Comparison of ENCODE assay signal across 8 mouse cellular contexts in the genomic region with DNA sequence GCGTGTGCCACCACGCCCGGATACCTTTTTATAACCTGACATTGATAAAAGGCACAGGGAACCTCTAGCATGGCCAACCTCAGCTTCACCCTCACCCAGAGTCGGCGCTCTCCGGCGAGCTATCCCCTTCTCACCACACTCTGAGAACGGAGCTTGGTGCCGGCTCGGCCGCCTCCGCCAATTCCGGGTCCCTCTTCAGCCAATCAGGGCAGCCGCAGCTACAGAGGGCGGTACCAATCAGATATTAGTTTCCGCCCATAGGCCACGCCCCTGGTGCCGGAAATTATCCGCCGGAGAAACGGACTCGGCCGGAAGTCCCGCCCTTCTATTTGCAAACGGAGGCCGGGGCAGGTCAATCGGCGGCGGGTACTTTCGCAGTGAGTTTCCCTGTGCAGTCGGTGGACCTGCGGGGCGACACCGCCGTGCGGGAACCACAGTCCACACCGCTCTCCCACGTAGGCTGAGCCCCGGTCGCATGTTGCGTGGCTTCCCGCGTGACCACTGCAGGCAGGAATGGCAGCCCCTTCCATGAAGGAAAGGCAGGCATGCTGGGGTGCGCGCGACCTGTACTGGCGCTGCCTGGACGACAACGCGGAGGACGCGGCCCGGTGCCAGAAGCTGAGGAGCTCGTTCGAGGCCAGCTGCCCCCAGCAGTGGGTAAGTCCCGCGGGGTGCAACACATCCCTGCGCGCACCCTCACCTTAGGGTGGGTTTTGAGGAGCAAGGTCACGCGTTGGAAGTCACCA. TPM values are rescaled to one million over a fixed set of nuclear protein-coding genes. Genes with fewer than 3 reads are reported as not detected.
DNase-seq lines count a peak whose midpoint lies in the region; ATAC-seq lines count a peak whose summit lies in the region.

A gene (plus strand): TSS at position 342 of the 746 bp plus-strand sequence.

- no peaks in the 10 kb centered on the region for H3K27me3 ChIP-seq in heart, embryonic 13.5 days (replicated peaks)
- H3K27me3 ChIP-seq in liver, embryonic 12.5 days (replicated peaks), result no peaks in the 10 kb centered on the region
- no peaks in the 10 kb centered on the region for H3K27me3 ChIP-seq in stomach, embryonic 15.5 days (replicated peaks)

- DNase-seq in CD4-positive, CD25-positive, alpha-beta regulatory T cell, adult 2 months (ENCODE audit: low read depth, low spot score), result peak; percentile 98
- DNase-seq in fat pad, adult 2 months (ENCODE audit: extremely low read depth, low read depth, low spot score), result peak; percentile 72
- DNase-seq in kidney, postnatal 10 days, result peak; percentile 99
- DNase-seq in natural killer cell, adult 2 months (ENCODE audit: low spot score in 2 of 2), result peak; percentile 96 to 98

- 0 out of 2 replicates have a peak, but pooled peaks cover 4% of the 10 kb centered on the region for H3K4me1 ChIP-seq in brown adipose tissue, adult 24 weeks (ENCODE audit: control insufficient read depth, insufficient read depth, insufficient read length, low read length)
- peaks cover 19% of the 10 kb centered on the region for H3K4me1 ChIP-seq in heart, embryonic 13.5 days
- peaks cover 24% of the 10 kb centered on the region for H3K4me1 ChIP-seq in liver, embryonic 12.5 days
- peaks cover 9% of the 10 kb centered on the region for H3K4me1 ChIP-seq in stomach, embryonic 15.5 days

- peak within 1 kb of the TSS; percentile 95 for H3K4me3 ChIP-seq in brown adipose tissue, adult 24 weeks (ENCODE audit: insufficient read depth, low read depth, low read length)
- peak within 1 kb of the TSS; percentile 88 for H3K4me3 ChIP-seq in heart, embryonic 13.5 days
- peak within 1 kb of the TSS; percentile 85 for H3K4me3 ChIP-seq in liver, embryonic 12.5 days
- peak within 1 kb of the TSS; percentile 68 for H3K4me3 ChIP-seq in stomach, embryonic 15.5 days (replicated peaks)

- peak within 1 kb of the TSS; percentile 74 for H3K27ac ChIP-seq in brown adipose tissue, adult 24 weeks (replicated peaks; ENCODE audit: low read depth, low read length)
- H3K27ac ChIP-seq in heart, embryonic 13.5 days (replicated peaks), result peak within 1 kb of the TSS; percentile 70
- H3K27ac ChIP-seq in liver, embryonic 12.5 days, result peak within 1 kb of the TSS; percentile 84
- H3K27ac ChIP-seq in stomach, embryonic 15.5 days, result peak within 1 kb of the TSS; percentile 75

- H3K4me2 ChIP-seq in heart, embryonic 13.5 days, result peak within 1 kb of the TSS; percentile 91
- peak within 1 kb of the TSS; percentile 94 for H3K4me2 ChIP-seq in liver, embryonic 12.5 days
- peak within 1 kb of the TSS; percentile 84 for H3K4me2 ChIP-seq in stomach, embryonic 15.5 days

- ATAC-seq in heart, embryonic 13.5 days (ENCODE audit: extremely low read depth, insufficient number of reproducible peaks, low FRiP score, low TSS enrichment), result peak; percentile 98
- peak; percentile 98 for ATAC-seq in liver, embryonic 12.5 days
- ATAC-seq in stomach, embryonic 15.5 days (ENCODE audit: insufficient read depth, low FRiP score, low read depth), result peak; percentile 99

- under 1% methylated on average over 61 of the region's 61 CpGs for WGBS in heart, embryonic 13.5 days
- WGBS in liver, embryonic 12.5 days (ENCODE audit: insufficient replicate concordance), result under 1% methylated on average over 61 of the region's 61 CpGs
- WGBS in stomach, embryonic 15.5 days, result under 1% methylated on average over 61 of the region's 61 CpGs

- H3K36me3 ChIP-seq in heart, embryonic 13.5 days, result peaks cover 35% of the 10 kb centered on the region
- H3K36me3 ChIP-seq in liver, embryonic 12.5 days, result peaks cover 34% of the 10 kb centered on the region
- peaks cover 15% of the 10 kb centered on the region for H3K36me3 ChIP-seq in stomach, embryonic 15.5 days

- peak within 1 kb of the TSS; percentile 95 for H3K9ac ChIP-seq in heart, embryonic 13.5 days
- peak within 1 kb of the TSS; percentile 83 for H3K9ac ChIP-seq in liver, embryonic 12.5 days
- H3K9ac ChIP-seq in stomach, embryonic 15.5 days, result peak within 1 kb of the TSS; percentile 75

- no peaks in the 10 kb centered on the region for H3K9me3 ChIP-seq in heart, embryonic 13.5 days
- H3K9me3 ChIP-seq in liver, embryonic 12.5 days (replicated peaks), result no peaks in the 10 kb centered on the region
- H3K9me3 ChIP-seq in stomach, embryonic 15.5 days, result no peaks in the 10 kb centered on the region

RNA-seq across cellular contexts. Expression of the gene that starts here (rescaled TPM):
- polyA plus RNA-seq in brown adipose tissue, adult 24 weeks (2012; ENCODE audit: insufficient read depth, insufficient read length, missing spikeins), result 84.7 and 93.8 TPM in 2 replicates
- polyA plus RNA-seq in heart, embryonic 13.5 days (2015; fragmentation: Nextera tagmentation; extraction: Ambion mirVana), result 47.9 and 55.1 TPM in 2 replicates
- polyA plus RNA-seq in liver, embryonic 12.5 days (2016; fragmentation: Nextera tagmentation; extraction: Ambion mirVana), result 39.6 and 42.7 TPM in 2 replicates
- 57.7 and 60.2 TPM in 2 replicates for polyA plus RNA-seq in stomach, embryonic 15.5 days (2015; fragmentation: Nextera tagmentation; extraction: Ambion mirVana)

Comparison
In these comparisons a context has a peak if more than half of its experiments do, and no peak if none do; other contexts are left out.
1. Peak in every context shown above with its lines: DNase-seq, ATAC-seq, H3K4me3 ChIP-seq and H3K27ac ChIP-seq.